Mouse (Mus musculus) liver, embryonic 14.5 days (tissue): ENCODE data around the gene Med24. TPM values are rescaled to one million over a fixed set of nuclear protein-coding genes. Genes with fewer than 3 reads are reported as not detected.

Source experiments
- ATAC-seq: fragments of 200-750 bp; cut with Nextera tagmentation; 2 replicates; pipeline ENCODE4 v1.8.0; 2017; ENCODE audit warnings: moderate number of reproducible peaks, mild to moderate bottlenecking, moderate library complexity; ENCODE audit not compliant: insufficient read depth
- DNase-seq, 3 experiments: peaks; one replicate each; pipeline ENCODE4 v3.0.0-alpha.2; 2012 to 2013; ENCODE audit warnings: low read depth in 3 of 3, low spot score in 3 of 3
- H3K27ac ChIP-seq: fragments of 300-500 bp; sonication (generic); 2 replicates; pipeline ENCODE4 v1.5.1; 2014; ENCODE audit warnings: moderate library complexity, mild to moderate bottlenecking, control low read depth, inconsistent platforms
- H3K27me3 ChIP-seq: fragments of 300-500 bp; sonication (generic); 2 replicates; pipeline ENCODE4 v1.6.1; 2014; ENCODE audit warnings: mild to moderate bottlenecking, low read length, moderate library complexity; ENCODE audit not compliant: control insufficient read depth, insufficient read depth
- H3K36me3 ChIP-seq: fragments of 300-500 bp; sonication (generic); replicated peaks from 2 replicates; pipeline ENCODE4 v1.6.1; 2014; ENCODE audit warnings: low read depth; ENCODE audit not compliant: control insufficient read depth, insufficient read depth
- H3K4me1 ChIP-seq, 2 experiments: fragments of 200-500 bp in 1 of 2; fragments of 300-500 bp in 1 of 2; sonication (generic) in 1 of 2; replicated peaks; 2 replicates each; pipeline ENCODE4 v1.6.1; 2012 to 2014; ENCODE audit warnings: antibody characterized with exemption in 1 of 2, inconsistent platforms in 1 of 2, low read length in 1 of 2; ENCODE audit not compliant: control insufficient read depth in 2 of 2, insufficient read depth in 2 of 2
- H3K4me2 ChIP-seq: fragments of 300-500 bp; sonication (generic); 2 replicates; pipeline ENCODE4 v1.6.1; 2014; ENCODE audit warnings: low read depth, mild to moderate bottlenecking, control low read depth, moderate library complexity
- H3K4me3 ChIP-seq, 2 experiments: fragments of 200-500 bp in 1 of 2; fragments of 300-500 bp in 1 of 2; sonication (generic) in 1 of 2; 2 replicates each; pipeline ENCODE4 v1.5.1; 2012 to 2014; ENCODE audit warnings: low read depth in 2 of 2, low read length in 2 of 2, mild to moderate bottlenecking in 2 of 2, control low read depth in 1 of 2, inconsistent platforms in 1 of 2, moderate library complexity in 1 of 2; ENCODE audit not compliant: insufficient read depth in 1 of 2
- H3K9ac ChIP-seq: fragments of 300-500 bp; sonication (generic); replicated peaks from 2 replicates; pipeline ENCODE4 v1.6.1; 2014; ENCODE audit warnings: mild to moderate bottlenecking, control low read depth, moderate library complexity
- H3K9me3 ChIP-seq: fragments of 300-500 bp; sonication (generic); 2 replicates; pipeline ENCODE4 v1.6.1; 2016; ENCODE audit warnings: low read length, mixed read lengths; ENCODE audit not compliant: control insufficient read depth
- CTCF ChIP-seq: IDR thresholded peaks from 2 replicates; pipeline ENCODE4 v1.5.1; 2016; ENCODE audit warnings: antibody characterized with exemption, low read depth, control low read depth
- EP300 ChIP-seq: IDR thresholded peaks from 2 replicates; pipeline ENCODE4 v1.6.1; 2016; ENCODE audit warnings: antibody characterized with exemption, low read depth
- WGBS: fragments of 180-500 bp; shearing (Covaris S2); extraction: QIAGEN DNeasy Blood & Tissue Kit; methylation state at CpG from one replicate; pipeline ENCODE4 v1.1.7; 2014; ENCODE audit not compliant: insufficient replicate concordance; 5-methylcytosine and 5-hydroxymethylcytosine counted together
- polyA plus RNA-seq, 2 experiments: library from polyadenylated mRNA; depleted of rRNA in 1 of 2; stranded (reverse) in 1 of 2; unstranded in 1 of 2; fragments of >200 nt; fragmentation: Nextera tagmentation in 1 of 2; extraction: Ambion mirVana in 1 of 2; gene quantifications; 2 replicates each; pipeline versions ENCODE4 v1.2.1 to v1.2.3; 2012 to 2014

The Med24 gene
- polyA plus RNA-seq (2012; rRNA removed) = 25.0 and 29.6 TPM in 2 replicates
- polyA plus RNA-seq (2014; fragmentation: Nextera tagmentation; extraction: Ambion mirVana) = 21.3 and 25.6 TPM in 2 replicates

GRCm38 (mm10) chr11:98729119-98729588 is at the start of gene Med24:
TSS of gene Med24 (minus strand) at chr11:98729435.
- H3K9me3 ChIP-seq = peaks cover 2% of the 10 kb centered on the region
- 0% methylated on average over 16 of the region's 16 CpGs for WGBS
- DNase-seq = peak; percentile 85 to 89 (median 85)
- H3K9ac ChIP-seq = peak within 1 kb of the TSS; percentile 63
- no peak; the same call in 1 of the 2 replicates for TF ChIP-seq EP300
- TF ChIP-seq CTCF = no peak
- H3K4me2 ChIP-seq = peak within 1 kb of the TSS; percentile 99
- peak within 1 kb of the TSS; percentile 81 to 100 for H3K4me3 ChIP-seq
- peak within 1 kb of the TSS; percentile 26 for H3K27ac ChIP-seq
- H3K4me1 ChIP-seq = peaks cover 7 to 10% of the 10 kb centered on the region in 2 experiments; a peak in 3 of 4 replicates
- H3K36me3 ChIP-seq = peaks cover 4% of the 10 kb centered on the region
- no peaks in the 10 kb centered on the region for H3K27me3 ChIP-seq
- peak; percentile 96 for ATAC-seq

GRCm38 (mm10) chr11:98777888-98778287 is 48.7 kb upstream of the Med24 start:
- Histone ChIP-seq H3K36me3 (no peaks in the 10 kb centered on the region), H3K9me3 (no peaks in the 10 kb centered on the region), H3K4me2 (no peak overlapping the region), H3K4me3 (no peak overlapping the region), H3K27me3 (no peaks in the 10 kb centered on the region), H3K4me1 (peaks cover 41 to 54% of the 10 kb centered on the region in 2 experiments), H3K27ac (no peak overlapping the region), H3K9ac (no peak overlapping the region)
- TF ChIP-seq CTCF = no peak
- no peak for TF ChIP-seq EP300
- no peak for DNase-seq
- ATAC-seq = no peak

GRCm38 (mm10) chr11:98776843-98777590 is 47.8 kb upstream of the Med24 start:
- DNase-seq = no peak
- no peaks in the 10 kb centered on the region for H3K27me3 ChIP-seq

GRCm38 (mm10) chr11:98776052-98776764 is 47.0 kb upstream of the Med24 start:
- H3K4me3 ChIP-seq = no peak overlapping the region; a peak in 1 of 4 replicates
- H3K27ac ChIP-seq = no peak overlapping the region; the same call in 1 of the 2 replicates
- H3K4me1 ChIP-seq = peaks cover 41 to 52% of the 10 kb centered on the region in 2 experiments
- WGBS = 42% methylated on average over 12 of the region's 12 CpGs
- H3K27me3 ChIP-seq = no peaks in the 10 kb centered on the region
- H3K36me3 ChIP-seq = no peaks in the 10 kb centered on the region
- DNase-seq (no peak), ATAC-seq (no peak)
- H3K4me2 ChIP-seq = peak overlapping the region; percentile 62
- H3K9me3 ChIP-seq = no peaks in the 10 kb centered on the region
- H3K9ac ChIP-seq = no peak overlapping the region
- no peak for TF ChIP-seq EP300
- no peak for TF ChIP-seq CTCF

More at GRCm38 (mm10) chr11:98776843-98777590, 47.8 kb upstream of the Med24 start:
- H3K4me3 ChIP-seq = no peak overlapping the region
- TF ChIP-seq CTCF = no peak
- no peak for TF ChIP-seq EP300
- ATAC-seq = no peak
- no peaks in the 10 kb centered on the region for H3K9me3 ChIP-seq
- peak overlapping the region; percentile 6; the same call in 1 of the 2 replicates for H3K27ac ChIP-seq
- no peak overlapping the region for H3K9ac ChIP-seq
- no peaks in the 10 kb centered on the region for H3K36me3 ChIP-seq
- WGBS = 10% methylated on average over 9 of the region's 9 CpGs
- peaks cover 41 to 55% of the 10 kb centered on the region in 2 experiments for H3K4me1 ChIP-seq
- H3K4me2 ChIP-seq = peak overlapping the region; percentile 31
